Mouse (Mus musculus): Measurements from ENCODE around the gene Bcl2l14. TPM values are rescaled to one million over a fixed set of nuclear protein-coding genes. Genes with fewer than 3 reads are reported as not detected.

Gene Bcl2l14
- polyA plus RNA-seq (2015; fragmentation: Nextera tagmentation; extraction: Ambion mirVana) = not detected in 2 replicates

GRCm38 (mm10) chr6:134396018-134396417, at the start of gene Bcl2l14:
TSS of gene Bcl2l14 (plus strand) at chr6:134396318.
- no peak within 1 kb of the TSS for H3K4me3 ChIP-seq (ENCODE audit: low read depth, low read length)
- no peaks in the 10 kb centered on the region for H3K27me3 ChIP-seq (ENCODE audit: control insufficient read depth, insufficient read depth, low read depth, low read length)
- no peaks in the 10 kb centered on the region for H3K9me3 ChIP-seq (replicated peaks; ENCODE audit: control insufficient read depth, low read length, poor library complexity, severe bottlenecking)
- no peak within 1 kb of the TSS for H3K4me2 ChIP-seq (ENCODE audit: low read length)
- H3K9ac ChIP-seq (ENCODE audit: low read depth, low read length) = no peak within 1 kb of the TSS
- H3K27ac ChIP-seq (ENCODE audit: low read length) = no peak within 1 kb of the TSS
- no peak for ATAC-seq
- no peaks in the 10 kb centered on the region for H3K36me3 ChIP-seq (ENCODE audit: control insufficient read depth, insufficient read depth, low read length)
- WGBS = 89% methylated on average over 4 of the region's 4 CpGs
- no peaks in the 10 kb centered on the region for H3K4me1 ChIP-seq (ENCODE audit: control insufficient read depth, insufficient read depth, low read length)

GRCm38 (mm10) chr6:134348526-134349067, 47.5 kb upstream of the Bcl2l14 start:
- 93% methylated on average over 7 of the region's 7 CpGs for WGBS
- Histone ChIP-seq H3K36me3 (ENCODE audit: control insufficient read depth, insufficient read depth, low read length) (no peaks in the 10 kb centered on the region), H3K27ac (ENCODE audit: low read length) (no peak overlapping the region), H3K4me2 (ENCODE audit: low read length) (no peak overlapping the region), H3K27me3 (ENCODE audit: control insufficient read depth, insufficient read depth, low read depth, low read length) (no peaks in the 10 kb centered on the region), H3K4me1 (ENCODE audit: control insufficient read depth, insufficient read depth, low read length) (no peaks in the 10 kb centered on the region), H3K9me3 (replicated peaks; ENCODE audit: control insufficient read depth, low read length, poor library complexity, severe bottlenecking) (0 out of 2 replicates have a peak, but pooled peaks cover 3% of the 10 kb centered on the region), H3K9ac (ENCODE audit: low read depth, low read length) (no peak overlapping the region), H3K4me3 (ENCODE audit: low read depth, low read length) (no peak overlapping the region)
- ATAC-seq = no peak

- H3K9ac ChIP-seq (ENCODE audit: low read depth, low read length) = no peak overlapping the region
- ATAC-seq = no peak
- no peaks in the 10 kb centered on the region for H3K4me1 ChIP-seq (ENCODE audit: control insufficient read depth, insufficient read depth, low read length)
- 88% methylated on average over 6 of the region's 6 CpGs for WGBS
- no peak overlapping the region for H3K4me2 ChIP-seq (ENCODE audit: low read length)
- 0 out of 2 replicates have a peak, but pooled peaks cover 3% of the 10 kb centered on the region for H3K9me3 ChIP-seq (replicated peaks; ENCODE audit: control insufficient read depth, low read length, poor library complexity, severe bottlenecking)
- H3K36me3 ChIP-seq (ENCODE audit: control insufficient read depth, insufficient read depth, low read length) = no peaks in the 10 kb centered on the region
- no peak overlapping the region for H3K4me3 ChIP-seq (ENCODE audit: low read depth, low read length)
- H3K27me3 ChIP-seq (ENCODE audit: control insufficient read depth, insufficient read depth, low read depth, low read length) = no peaks in the 10 kb centered on the region
- H3K27ac ChIP-seq (ENCODE audit: low read length) = no peak overlapping the region
Observed at GRCm38 (mm10) chr6:134352881-134353280, 43.2 kb upstream of the Bcl2l14 start.

GRCm38 (mm10) chr6:134353751-134354150, 42.4 kb upstream of the Bcl2l14 start:
- Histone ChIP-seq H3K4me1 (ENCODE audit: control insufficient read depth, insufficient read depth, low read length) (no peaks in the 10 kb centered on the region), H3K27ac (ENCODE audit: low read length) (no peak overlapping the region), H3K9me3 (replicated peaks; ENCODE audit: control insufficient read depth, low read length, poor library complexity, severe bottlenecking) (0 out of 2 replicates have a peak, but pooled peaks cover 3% of the 10 kb centered on the region), H3K4me3 (ENCODE audit: low read depth, low read length) (no peak overlapping the region), H3K36me3 (ENCODE audit: control insufficient read depth, insufficient read depth, low read length) (no peaks in the 10 kb centered on the region), H3K4me2 (ENCODE audit: low read length) (no peak overlapping the region), H3K27me3 (ENCODE audit: control insufficient read depth, insufficient read depth, low read depth, low read length) (no peaks in the 10 kb centered on the region), H3K9ac (ENCODE audit: low read depth, low read length) (no peak overlapping the region)
- 77% methylated on average over 4 of the region's 4 CpGs for WGBS
- ATAC-seq = no peak

- H3K9me3 ChIP-seq (replicated peaks; ENCODE audit: control insufficient read depth, low read length, poor library complexity, severe bottlenecking) = 0 out of 2 replicates have a peak, but pooled peaks cover 3% of the 10 kb centered on the region
- WGBS = 89% methylated on average over 6 of the region's 6 CpGs
- ATAC-seq = no peak
- no peaks in the 10 kb centered on the region for H3K36me3 ChIP-seq (ENCODE audit: control insufficient read depth, insufficient read depth, low read length)
- no peak overlapping the region for H3K4me2 ChIP-seq (ENCODE audit: low read length)
- no peak overlapping the region for H3K4me3 ChIP-seq (ENCODE audit: low read depth, low read length)
- no peak overlapping the region for H3K27ac ChIP-seq (ENCODE audit: low read length)
- no peaks in the 10 kb centered on the region for H3K27me3 ChIP-seq (ENCODE audit: control insufficient read depth, insufficient read depth, low read depth, low read length)
- no peaks in the 10 kb centered on the region for H3K4me1 ChIP-seq (ENCODE audit: control insufficient read depth, insufficient read depth, low read length)
- no peak overlapping the region for H3K9ac ChIP-seq (ENCODE audit: low read depth, low read length)
Observed at GRCm38 (mm10) chr6:134357570-134357969, 38.5 kb upstream of the Bcl2l14 start.

- H3K9me3 ChIP-seq (replicated peaks; ENCODE audit: control insufficient read depth, low read length, poor library complexity, severe bottlenecking) = no peaks in the 10 kb centered on the region
- no peak overlapping the region for H3K27ac ChIP-seq (ENCODE audit: low read length)
- H3K36me3 ChIP-seq (ENCODE audit: control insufficient read depth, insufficient read depth, low read length) = no peaks in the 10 kb centered on the region
- no peak overlapping the region for H3K4me2 ChIP-seq (ENCODE audit: low read length)
- H3K4me1 ChIP-seq (ENCODE audit: control insufficient read depth, insufficient read depth, low read length) = no peaks in the 10 kb centered on the region
- H3K9ac ChIP-seq (ENCODE audit: low read depth, low read length) = no peak overlapping the region
- 93% methylated on average over 4 of the region's 4 CpGs for WGBS
- ATAC-seq = no peak
- no peak overlapping the region for H3K4me3 ChIP-seq (ENCODE audit: low read depth, low read length)
- H3K27me3 ChIP-seq (ENCODE audit: control insufficient read depth, insufficient read depth, low read depth, low read length) = no peaks in the 10 kb centered on the region
Observed at GRCm38 (mm10) chr6:134360079-134360478, 36.0 kb upstream of the Bcl2l14 start.

GRCm38 (mm10) chr6:134364644-134365043, 31.5 kb upstream of the Bcl2l14 start:
- no peak for ATAC-seq
- WGBS = 73% methylated on average over 6 of the region's 6 CpGs
- Histone ChIP-seq H3K4me2 (ENCODE audit: low read length) (no peak overlapping the region), H3K9ac (ENCODE audit: low read depth, low read length) (no peak overlapping the region), H3K4me1 (ENCODE audit: control insufficient read depth, insufficient read depth, low read length) (no peaks in the 10 kb centered on the region), H3K36me3 (ENCODE audit: control insufficient read depth, insufficient read depth, low read length) (no peaks in the 10 kb centered on the region), H3K27ac (ENCODE audit: low read length) (no peak overlapping the region), H3K9me3 (replicated peaks; ENCODE audit: control insufficient read depth, low read length, poor library complexity, severe bottlenecking) (no peaks in the 10 kb centered on the region), H3K27me3 (ENCODE audit: control insufficient read depth, insufficient read depth, low read depth, low read length) (no peaks in the 10 kb centered on the region), H3K4me3 (ENCODE audit: low read depth, low read length) (no peak overlapping the region)

GRCm38 (mm10) chr6:134365952-134366351, 30.2 kb upstream of the Bcl2l14 start:
- no peak overlapping the region for H3K4me3 ChIP-seq (ENCODE audit: low read depth, low read length)
- no peak overlapping the region for H3K4me2 ChIP-seq (ENCODE audit: low read length)
- H3K4me1 ChIP-seq (ENCODE audit: control insufficient read depth, insufficient read depth, low read length) = no peaks in the 10 kb centered on the region
- no peaks in the 10 kb centered on the region for H3K27me3 ChIP-seq (ENCODE audit: control insufficient read depth, insufficient read depth, low read depth, low read length)
- no peaks in the 10 kb centered on the region for H3K36me3 ChIP-seq (ENCODE audit: control insufficient read depth, insufficient read depth, low read length)
- H3K9me3 ChIP-seq (replicated peaks; ENCODE audit: control insufficient read depth, low read length, poor library complexity, severe bottlenecking) = no peaks in the 10 kb centered on the region
- H3K27ac ChIP-seq (ENCODE audit: low read length) = no peak overlapping the region
- H3K9ac ChIP-seq (ENCODE audit: low read depth, low read length) = no peak overlapping the region
- WGBS = 81% methylated on average over 4 of the region's 4 CpGs
- ATAC-seq = no peak

GRCm38 (mm10) chr6:134366366-134367351, 29.5 kb upstream of the Bcl2l14 start:
- no peaks in the 10 kb centered on the region for H3K4me1 ChIP-seq (ENCODE audit: control insufficient read depth, insufficient read depth, low read length)
- no peak overlapping the region for H3K27ac ChIP-seq (ENCODE audit: low read length)
- WGBS = 75% methylated on average over 10 of the region's 10 CpGs
- H3K9me3 ChIP-seq (replicated peaks; ENCODE audit: control insufficient read depth, low read length, poor library complexity, severe bottlenecking) = no peaks in the 10 kb centered on the region
- ATAC-seq = no peak
- H3K27me3 ChIP-seq (ENCODE audit: control insufficient read depth, insufficient read depth, low read depth, low read length) = no peaks in the 10 kb centered on the region
- no peak overlapping the region for H3K9ac ChIP-seq (ENCODE audit: low read depth, low read length)
- H3K4me3 ChIP-seq (ENCODE audit: low read depth, low read length) = no peak overlapping the region
- no peaks in the 10 kb centered on the region for H3K36me3 ChIP-seq (ENCODE audit: control insufficient read depth, insufficient read depth, low read length)
- H3K4me2 ChIP-seq (ENCODE audit: low read length) = no peak overlapping the region
